Mouse (Mus musculus) embryonic fibroblast, embryonic 13.5 days (primary cell): Measurements from ENCODE around the gene Plaur. TPM values are rescaled to one million over a fixed set of nuclear protein-coding genes. Genes with fewer than 3 reads are reported as not detected.

Experiments
- H3K27ac ChIP-seq: 2 replicates; pipeline ENCODE4 v1.5.1; 2012; ENCODE audit warnings: low read length, control low read depth, inconsistent platforms; ENCODE audit not compliant: insufficient read depth
- H3K4me1 ChIP-seq: 2 replicates; pipeline ENCODE4 v1.6.1; 2011; ENCODE audit warnings: low read length; ENCODE audit not compliant: control insufficient read depth, insufficient read depth
- H3K4me3 ChIP-seq: 2 replicates; pipeline ENCODE4 v1.5.1; 2011; ENCODE audit warnings: mild to moderate bottlenecking, control low read depth, low read length; ENCODE audit not compliant: insufficient read depth
- CTCF ChIP-seq: IDR thresholded peaks from 2 replicates; pipeline ENCODE4 v1.5.1; 2011; ENCODE audit warnings: mild to moderate bottlenecking, control low read depth, low read length, moderate library complexity, borderline replicate concordance; ENCODE audit not compliant: insufficient read depth
- POLR2A ChIP-seq: IDR thresholded peaks from 2 replicates; pipeline ENCODE4 v1.6.1; 2011; ENCODE audit warnings: low read depth, mild to moderate bottlenecking, control low read depth, low read length, moderate library complexity
- polyA plus RNA-seq: library from polyadenylated mRNA; stranded (reverse); fragments of >200 nt; gene quantifications from 2 replicates; pipeline ENCODE4 v1.2.4, GENCODE M21; 2011; ENCODE audit warnings: low read depth; ENCODE audit not compliant: missing spikeins, insufficient read length

Gene Plaur
- polyA plus RNA-seq, 1 experiment: 35.2 TPM

- no peak overlapping the region for H3K27ac ChIP-seq
- TF ChIP-seq CTCF (no peak), POLR2A (no peak)
- peaks cover 4% of the 10 kb centered on the region; the same call in 1 of the 2 replicates for H3K4me1 ChIP-seq
- H3K4me3 ChIP-seq: no peak overlapping the region
These were observed 23.2 kb downstream of the Plaur start for GRCm38 (mm10) chr7:24485481-24485880.

- no peak overlapping the region for H3K4me3 ChIP-seq
- no peaks in the 10 kb centered on the region for H3K4me1 ChIP-seq
- no peak overlapping the region for H3K27ac ChIP-seq
- no peak for TF ChIP-seq POLR2A
- no peak for TF ChIP-seq CTCF
These were observed 24.4 kb downstream of the Plaur start for GRCm38 (mm10) chr7:24486654-24487130.

GRCm38 (mm10) chr7:24487403-24487802, 25.1 kb downstream of the Plaur start:
- Histone ChIP-seq H3K4me3 (no peak overlapping the region), H3K27ac (no peak overlapping the region), H3K4me1 (no peaks in the 10 kb centered on the region)
- no peak for TF ChIP-seq POLR2A
- TF ChIP-seq CTCF: no peak

GRCm38 (mm10) chr7:24488303-24488702, 26.0 kb downstream of the Plaur start:
- H3K27ac ChIP-seq: no peak overlapping the region
- no peaks in the 10 kb centered on the region for H3K4me1 ChIP-seq
- no peak overlapping the region for H3K4me3 ChIP-seq
- TF ChIP-seq CTCF (no peak), POLR2A (no peak)

GRCm38 (mm10) chr7:24499856-24500577, 37.7 kb downstream of the Plaur start:
- Histone ChIP-seq H3K27ac (no peak overlapping the region), H3K4me3 (no peak overlapping the region), H3K4me1 (no peaks in the 10 kb centered on the region)
- TF ChIP-seq POLR2A (no peak), CTCF (no peak)

GRCm38 (mm10) chr7:24500929-24501328, 38.6 kb downstream of the Plaur start:
- no peak overlapping the region for H3K4me3 ChIP-seq
- TF ChIP-seq POLR2A (no peak), CTCF (peak; percentile 17; the same call in 1 of the 2 replicates)
- no peak overlapping the region for H3K27ac ChIP-seq
- H3K4me1 ChIP-seq: peaks cover 3% of the 10 kb centered on the region; the same call in 1 of the 2 replicates

GRCm38 (mm10) chr7:24501492-24501891, 39.2 kb downstream of the Plaur start:
- TF ChIP-seq POLR2A: no peak
- TF ChIP-seq CTCF: peak; percentile 53; the same call in 1 of the 2 replicates
- Histone ChIP-seq H3K4me1 (peaks cover 3% of the 10 kb centered on the region; the same call in 1 of the 2 replicates), H3K27ac (no peak overlapping the region), H3K4me3 (no peak overlapping the region)

- peaks cover 3% of the 10 kb centered on the region; the same call in 1 of the 2 replicates for H3K4me1 ChIP-seq
- TF ChIP-seq CTCF: no peak
- 0 out of 2 replicates have a peak, but pooled peaks have one; percentile 16 for TF ChIP-seq POLR2A
- no peak overlapping the region for H3K4me3 ChIP-seq
- H3K27ac ChIP-seq: no peak overlapping the region
These were observed 41.7 kb downstream of the Plaur start for GRCm38 (mm10) chr7:24504004-24504403.

GRCm38 (mm10) chr7:24504868-24505267, 42.6 kb downstream of the Plaur start:
- Histone ChIP-seq H3K27ac (no peak overlapping the region), H3K4me3 (no peak overlapping the region), H3K4me1 (peaks cover 3% of the 10 kb centered on the region; the same call in 1 of the 2 replicates)
- no peak for TF ChIP-seq CTCF
- TF ChIP-seq POLR2A: no peak

GRCm38 (mm10) chr7:24505447-24506064, 43.3 kb downstream of the Plaur start:
- Histone ChIP-seq H3K4me1 (peaks cover 3% of the 10 kb centered on the region; the same call in 1 of the 2 replicates), H3K27ac (peak overlapping the region; percentile 97; the same call in 1 of the 2 replicates), H3K4me3 (peak overlapping the region; percentile 68; the same call in 1 of the 2 replicates)
- peak; percentile 16; the same call in 1 of the 2 replicates for TF ChIP-seq POLR2A
- TF ChIP-seq CTCF: no peak
